Mouse (Mus musculus) heart, adult 11 months (tissue): ENCODE results near the gene Il15.

Source experiments
- DNase-seq: peaks from one replicate; pipeline ENCODE4 v3.0.0; 2022

Gene Il15

GRCm38 (mm10) chr8:82402686-82403330 lies at the start of gene Il15:
Gene Il15, minus strand, starts transcription at chr8:82403222.
- DNase-seq: peak; percentile 99

- no peak for DNase-seq
Measured at GRCm38 (mm10) chr8:82444897-82445296, 41.9 kb upstream of the Il15 start.

GRCm38 (mm10) chr8:82416587-82417340 lies 13.7 kb upstream of the Il15 start:
- no peak for DNase-seq

GRCm38 (mm10) chr8:82415485-82415884 lies 12.5 kb upstream of the Il15 start:
- DNase-seq: no peak

- no peak for DNase-seq
Measured at GRCm38 (mm10) chr8:82410135-82410534, 7.1 kb upstream of the Il15 start.

GRCm38 (mm10) chr8:82407060-82407459 lies 4.0 kb upstream of the Il15 start:
- DNase-seq: no peak

GRCm38 (mm10) chr8:82404068-82404467 lies 1.0 kb upstream of the Il15 start:
- DNase-seq: no peak

- peak; percentile 99 for DNase-seq
Measured at GRCm38 (mm10) chr8:82402261-82402685, 749 bp downstream of the Il15 start.

- DNase-seq: peak; percentile 87
Measured at GRCm38 (mm10) chr8:82401490-82401889, 1.5 kb downstream of the Il15 start.

- DNase-seq: no peak
Measured at GRCm38 (mm10) chr8:82401059-82401458, 2.0 kb downstream of the Il15 start.

GRCm38 (mm10) chr8:82400376-82400775 lies 2.6 kb downstream of the Il15 start:
- no peak for DNase-seq

GRCm38 (mm10) chr8:82398546-82398945 lies 4.5 kb downstream of the Il15 start:
- peak; percentile 93 for DNase-seq

- no peak for DNase-seq
Measured at GRCm38 (mm10) chr8:82391258-82391657, 11.8 kb downstream of the Il15 start.

- no peak for DNase-seq
Measured at GRCm38 (mm10) chr8:82388356-82388902, 14.6 kb downstream of the Il15 start.

GRCm38 (mm10) chr8:82387614-82388013 lies 15.4 kb downstream of the Il15 start:
- DNase-seq: no peak

- DNase-seq: no peak
Measured at GRCm38 (mm10) chr8:82385867-82386266, 17.2 kb downstream of the Il15 start.

- DNase-seq: peak; percentile 93
Measured at GRCm38 (mm10) chr8:82384458-82385234, 18.4 kb downstream of the Il15 start.

GRCm38 (mm10) chr8:82383346-82383745 lies 19.7 kb downstream of the Il15 start:
- DNase-seq: peak; percentile 91

- no peak for DNase-seq
Measured at GRCm38 (mm10) chr8:82382316-82382715, 20.7 kb downstream of the Il15 start.

GRCm38 (mm10) chr8:82374470-82374869 lies 28.6 kb downstream of the Il15 start:
- peak; percentile 93 for DNase-seq

- DNase-seq: no peak
Measured at GRCm38 (mm10) chr8:82372846-82373245, 30.2 kb downstream of the Il15 start.

GRCm38 (mm10) chr8:82370657-82371056 lies 32.4 kb downstream of the Il15 start:
- DNase-seq: no peak

- DNase-seq: no peak
Measured at GRCm38 (mm10) chr8:82361061-82361460, 42.0 kb downstream of the Il15 start.
